Mouse (Mus musculus): Measurements from ENCODE around the gene Fbxo24. TPM values are rescaled to one million over a fixed set of nuclear protein-coding genes. Genes with fewer than 3 reads are reported as not detected.

The Fbxo24 gene
- total and polyA plus RNA-seq, 3 experiments = 0.13 to 0.24 TPM; not detected in 1

GRCm38 (mm10) chr5:137599600-137599999, 29.2 kb downstream of the Fbxo24 start:
- TF ChIP-seq JUN (IDR thresholded peaks at IDR 0.05; ENCODE audit: insufficient read depth, low read depth, low read length) = no peak
- no peak for TF ChIP-seq ZC3H11A (IDR thresholded peaks at IDR 0.05; ENCODE audit: low read depth, low read length)
- no peak for TF ChIP-seq TBP (conservative IDR thresholded peaks at IDR 0.05; ENCODE audit: low read depth, low read length)
- in situ Hi-C loops (cut with MboI; ENCODE audit: low pct_ligation_motif_present, low pct_unique_long_range_greater_than_20kb, low sequenced_read_pairs) = no loop called here
- H3K9ac ChIP-seq (ENCODE audit: insufficient read depth, low read depth) = no peak overlapping the region; the same call in 1 of the 2 replicates
- H3K79me2 ChIP-seq (replicated peaks; ENCODE audit: control insufficient read depth, extremely low read depth, insufficient read depth, poor library complexity, severe bottlenecking) = peaks cover 6% of the 10 kb centered on the region; the same call in 1 of the 2 replicates
- peaks cover 13 to 35% of the 10 kb centered on the region in 2 experiments for H3K4me1 ChIP-seq (ENCODE audit: control insufficient read depth in 1 of 2, insufficient read depth in 2 of 2)
- peak overlapping the region; percentile 86; the same call in 1 of the 2 replicates for H3K4me2 ChIP-seq (ENCODE audit: insufficient read depth, low read depth, poor library complexity, severe bottlenecking)
- H3K4me3 ChIP-seq (replicated peaks in 1 of 3; ENCODE audit: low read depth in 2 of 3, low read length in 2 of 3, poor library complexity in 1 of 3) = peak overlapping the region; percentile 60 to 92 (median 74)
- H3K27me3 ChIP-seq (replicated peaks) = no peaks in the 10 kb centered on the region
- peaks cover 12 to 24% of the 10 kb centered on the region in 2 experiments for H3K36me3 ChIP-seq (replicated peaks in 1 of 2; ENCODE audit: control insufficient read depth in 1 of 2, insufficient read depth in 1 of 2, low read length in 1 of 2)
- no peak for DNase-seq (ENCODE audit: extremely low read depth)
- H3K27ac ChIP-seq (ENCODE audit: insufficient read depth, low read depth) = no peak overlapping the region
- H3K9me3 ChIP-seq (replicated peaks; ENCODE audit: low read length) = no peaks in the 10 kb centered on the region
- dilution Hi-C loops (cut with MboI; ENCODE audit: extremely low pct_ligation_motif_present, extremely low pct_unique_long_range_greater_than_20kb, low sequenced_read_pairs) = no loop called here

- no peak for TF ChIP-seq CTCF (conservative IDR thresholded peaks at IDR 0.05 in 1 of 2, IDR thresholded peaks at IDR 0.05 in 1 of 2; ENCODE audit: low read depth in 2 of 2, low read length in 2 of 2)
- no peak for TF ChIP-seq ETS1 (conservative IDR thresholded peaks at IDR 0.05; ENCODE audit: low read depth, low read length)
- no peak for TF ChIP-seq CHD1 (IDR thresholded peaks at IDR 0.05; ENCODE audit: low read depth, low read length)
- no peak for TF ChIP-seq CHD2 (IDR thresholded peaks at IDR 0.05; ENCODE audit: low read length)
- TF ChIP-seq SMC3 (IDR thresholded peaks at IDR 0.05; ENCODE audit: low read depth, low read length) = no peak
- no peak for TF ChIP-seq RCOR1 (conservative IDR thresholded peaks at IDR 0.05; ENCODE audit: low read depth, low read length)
- TF ChIP-seq UBTF (IDR thresholded peaks at IDR 0.05; ENCODE audit: low read depth, low read length) = no peak
- TF ChIP-seq NRF1 (IDR thresholded peaks at IDR 0.05; ENCODE audit: low read depth, low read length) = no peak
- no peak for TF ChIP-seq ZNF384 (IDR thresholded peaks at IDR 0.05; ENCODE audit: low read depth, low read length)
- TF ChIP-seq RAD21 (IDR thresholded peaks at IDR 0.05; ENCODE audit: low read depth, low read length) = no peak
- no peak for TF ChIP-seq USF1 (IDR thresholded peaks at IDR 0.05; ENCODE audit: low read depth, low read length)
- no peak for TF ChIP-seq TCF12 (IDR thresholded peaks at IDR 0.05; ENCODE audit: low read depth, low read length)
- TF ChIP-seq E2F4 (IDR thresholded peaks at IDR 0.05; ENCODE audit: insufficient replicate concordance, low read depth, low read length) = no peak
- no peak for TF ChIP-seq POLR2A (IDR thresholded peaks at IDR 0.05; ENCODE audit: low read depth, low read length)
- TF ChIP-seq SIN3A (IDR thresholded peaks at IDR 0.05; ENCODE audit: low read length) = no peak
- TF ChIP-seq ZKSCAN1 (IDR thresholded peaks at IDR 0.05; ENCODE audit: borderline replicate concordance, low read depth, low read length) = no peak
- TF ChIP-seq TBP (conservative IDR thresholded peaks at IDR 0.05; ENCODE audit: low read depth, low read length) = no peak
- no peak for TF ChIP-seq NELFE (IDR thresholded peaks at IDR 0.05; ENCODE audit: low read depth, low read length)
- dilution Hi-C loops (cut with MboI; ENCODE audit: extremely low pct_ligation_motif_present, extremely low pct_unique_long_range_greater_than_20kb, low sequenced_read_pairs) = no loop called here
- Histone ChIP-seq H3K27ac (ENCODE audit: insufficient read depth, low read depth) (no peak overlapping the region), H3K4me1 (ENCODE audit: control insufficient read depth in 1 of 2, insufficient read depth in 2 of 2) (peaks cover 13 to 24% of the 10 kb centered on the region in 2 experiments), H3K79me2 (replicated peaks; ENCODE audit: control insufficient read depth, extremely low read depth, insufficient read depth, poor library complexity, severe bottlenecking) (peaks cover 3% of the 10 kb centered on the region; the same call in 1 of the 2 replicates), H3K36me3 (replicated peaks in 1 of 2; ENCODE audit: control insufficient read depth in 1 of 2, insufficient read depth in 1 of 2, low read length in 1 of 2) (peaks cover 12 to 22% of the 10 kb centered on the region in 2 experiments), H3K9me3 (replicated peaks; ENCODE audit: low read length) (no peaks in the 10 kb centered on the region), H3K4me3 (replicated peaks in 1 of 3; ENCODE audit: low read depth in 2 of 3, low read length in 2 of 3, poor library complexity in 1 of 3) (no peak overlapping the region), H3K9ac (ENCODE audit: insufficient read depth, low read depth) (no peak overlapping the region), H3K4me2 (ENCODE audit: insufficient read depth, low read depth, poor library complexity, severe bottlenecking) (no peak overlapping the region), H3K27me3 (replicated peaks) (no peaks in the 10 kb centered on the region)
- DNase-seq (ENCODE audit: extremely low read depth) = no peak
- in situ Hi-C loops (cut with MboI; ENCODE audit: low pct_ligation_motif_present, low pct_unique_long_range_greater_than_20kb, low sequenced_read_pairs) = no loop called here
These were observed 30.5 kb downstream of the Fbxo24 start for GRCm38 (mm10) chr5:137598100-137598826.

All from CH12.LX (cell line).